Mouse (Mus musculus): ENCODE data around the gene Ano3. TPM values are rescaled to one million over a fixed set of nuclear protein-coding genes. Genes with fewer than 3 reads are reported as not detected.

The Ano3 gene
- polyA plus RNA-seq, 1 experiment, result not detected

- TF ChIP-seq CTCF (IDR thresholded peaks at IDR 0.05; ENCODE audit: extremely low read depth, insufficient read length, insufficient replicate concordance, low read depth, low read length) (no peak), POLR2A (IDR thresholded peaks at IDR 0.05; ENCODE audit: low read depth, low read length) (no peak)
Observed at GRCm38 (mm10) chr2:110740493-110740892, 210.2 kb downstream of the Ano3 start.

DNA sequence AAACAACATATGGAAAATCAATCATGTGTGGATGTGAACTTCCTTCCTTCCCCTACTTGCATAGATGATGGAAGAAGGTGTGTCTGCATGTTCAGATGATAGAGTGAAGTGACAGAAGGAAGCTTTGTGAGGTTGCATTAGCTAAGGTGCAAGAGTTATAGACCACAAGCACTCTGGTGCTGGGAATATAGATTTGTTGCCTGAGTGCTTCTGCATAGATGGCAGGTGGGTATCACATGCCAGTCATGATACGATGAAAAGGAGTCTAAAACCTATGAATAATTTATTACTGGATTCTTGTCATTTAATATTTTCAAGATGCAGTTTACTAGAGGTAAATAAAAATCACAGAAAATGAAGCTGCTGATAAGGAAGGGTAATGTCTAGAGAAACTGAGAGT is 210.9 kb downstream of the Ano3 start:
- no peak overlapping the region for H3K4me3 ChIP-seq (ENCODE audit: low read depth, low read length)
- H3K27ac ChIP-seq (ENCODE audit: insufficient read depth, low read depth, low read length), result no peak overlapping the region
- H3K27me3 ChIP-seq (ENCODE audit: control insufficient read depth, insufficient read depth, low read length), result no peaks in the 10 kb centered on the region
- no peak for TF ChIP-seq POLR2A (IDR thresholded peaks at IDR 0.05; ENCODE audit: low read depth, low read length)
- TF ChIP-seq CTCF (IDR thresholded peaks at IDR 0.05; ENCODE audit: extremely low read depth, insufficient read length, insufficient replicate concordance, low read depth, low read length), result no peak
- no peaks in the 10 kb centered on the region for H3K36me3 ChIP-seq (ENCODE audit: control insufficient read depth, insufficient read depth, low read length)
- WGBS, result 88% methylated on average over 1 of the region's 1 CpGs
- no peaks in the 10 kb centered on the region for H3K4me1 ChIP-seq (ENCODE audit: control insufficient read depth, insufficient read depth, insufficient read length, low read length)

More at GRCm38 (mm10) chr2:110740493-110740892, 210.2 kb downstream of the Ano3 start:
- no peak overlapping the region for H3K4me3 ChIP-seq (ENCODE audit: low read depth, low read length)
- H3K27me3 ChIP-seq (ENCODE audit: control insufficient read depth, insufficient read depth, low read length), result no peaks in the 10 kb centered on the region
- no peaks in the 10 kb centered on the region for H3K36me3 ChIP-seq (ENCODE audit: control insufficient read depth, insufficient read depth, low read length)
- 48% methylated on average over 1 of the region's 1 CpGs for WGBS
- H3K4me1 ChIP-seq (ENCODE audit: control insufficient read depth, insufficient read depth, insufficient read length, low read length), result no peaks in the 10 kb centered on the region
- H3K27ac ChIP-seq (ENCODE audit: insufficient read depth, low read depth, low read length), result no peak overlapping the region

DNA sequence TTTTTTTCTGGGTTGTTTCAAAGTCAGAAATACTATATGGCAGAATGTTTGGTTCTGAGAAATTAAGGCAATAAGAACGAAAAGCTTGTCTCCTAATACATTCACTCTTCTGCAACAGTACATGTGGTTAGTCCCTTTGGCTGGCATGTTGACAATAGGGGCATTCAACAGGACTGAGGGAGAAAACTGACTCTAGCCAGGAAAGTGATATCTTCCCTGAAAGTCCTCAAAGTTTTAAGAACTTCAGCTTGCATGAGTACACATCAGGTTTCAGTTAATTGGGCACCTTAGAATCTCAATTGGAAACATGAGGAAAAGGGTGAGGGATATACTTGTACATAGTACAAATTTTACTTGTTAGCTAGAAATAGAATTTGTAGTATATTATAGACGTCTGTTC is 212.7 kb downstream of the Ano3 start:
- no peaks in the 10 kb centered on the region for H3K36me3 ChIP-seq (ENCODE audit: control insufficient read depth, insufficient read depth, low read length)
- 61% methylated on average over 2 of the region's 2 CpGs for WGBS
- TF ChIP-seq POLR2A (IDR thresholded peaks at IDR 0.05; ENCODE audit: low read depth, low read length) (no peak), CTCF (IDR thresholded peaks at IDR 0.05; ENCODE audit: extremely low read depth, insufficient read length, insufficient replicate concordance, low read depth, low read length) (no peak)
- no peaks in the 10 kb centered on the region for H3K27me3 ChIP-seq (ENCODE audit: control insufficient read depth, insufficient read depth, low read length)
- H3K4me3 ChIP-seq (ENCODE audit: low read depth, low read length), result no peak overlapping the region
- H3K27ac ChIP-seq (ENCODE audit: insufficient read depth, low read depth, low read length), result no peak overlapping the region
- H3K4me1 ChIP-seq (ENCODE audit: control insufficient read depth, insufficient read depth, insufficient read length, low read length), result no peaks in the 10 kb centered on the region

- WGBS, result 64% methylated on average over 4 of the region's 4 CpGs
- Histone ChIP-seq H3K4me3 (ENCODE audit: low read depth, low read length) (no peak overlapping the region), H3K27me3 (ENCODE audit: control insufficient read depth, insufficient read depth, low read length) (no peaks in the 10 kb centered on the region), H3K36me3 (ENCODE audit: control insufficient read depth, insufficient read depth, low read length) (no peaks in the 10 kb centered on the region), H3K27ac (ENCODE audit: insufficient read depth, low read depth, low read length) (no peak overlapping the region), H3K4me1 (ENCODE audit: control insufficient read depth, insufficient read depth, insufficient read length, low read length) (no peaks in the 10 kb centered on the region)
- no peak for TF ChIP-seq POLR2A (IDR thresholded peaks at IDR 0.05; ENCODE audit: low read depth, low read length)
Observed at GRCm38 (mm10) chr2:110737236-110737635, 213.5 kb downstream of the Ano3 start.

- Histone ChIP-seq H3K36me3 (ENCODE audit: control insufficient read depth, insufficient read depth, low read length) (no peaks in the 10 kb centered on the region), H3K4me1 (ENCODE audit: control insufficient read depth, insufficient read depth, insufficient read length, low read length) (no peaks in the 10 kb centered on the region), H3K27me3 (ENCODE audit: control insufficient read depth, insufficient read depth, low read length) (no peaks in the 10 kb centered on the region)
Observed at GRCm38 (mm10) chr2:110726106-110726505, 224.6 kb downstream of the Ano3 start.

DNA sequence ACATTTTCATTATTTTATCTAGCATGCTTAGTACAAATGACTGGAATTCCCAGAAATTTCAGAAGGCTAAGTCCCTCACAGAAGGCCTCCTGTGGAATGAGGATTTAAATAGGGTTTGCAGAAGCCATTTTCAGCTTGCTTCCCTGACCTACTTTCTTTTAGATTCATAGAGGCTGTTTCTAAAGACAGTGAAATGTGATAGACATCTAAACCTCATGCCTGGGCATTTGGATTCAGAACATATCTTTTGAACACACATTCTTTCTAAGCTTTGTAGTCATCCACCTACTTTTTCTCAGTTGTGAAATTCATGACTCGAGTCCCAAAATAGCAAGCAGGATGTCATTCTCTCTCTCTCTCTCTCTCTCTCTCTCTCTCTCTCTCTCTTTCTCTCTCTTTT is 228.5 kb downstream of the Ano3 start:
- H3K4me3 ChIP-seq (ENCODE audit: low read depth, low read length), result no peak overlapping the region
- no peaks in the 10 kb centered on the region for H3K36me3 ChIP-seq (ENCODE audit: control insufficient read depth, insufficient read depth, low read length)
- TF ChIP-seq POLR2A (IDR thresholded peaks at IDR 0.05; ENCODE audit: low read depth, low read length) (no peak), CTCF (IDR thresholded peaks at IDR 0.05; ENCODE audit: extremely low read depth, insufficient read length, insufficient replicate concordance, low read depth, low read length) (no peak)
- no peak overlapping the region for H3K27ac ChIP-seq (ENCODE audit: insufficient read depth, low read depth, low read length)
- no peaks in the 10 kb centered on the region for H3K27me3 ChIP-seq (ENCODE audit: control insufficient read depth, insufficient read depth, low read length)
- 77% methylated on average over 1 of the region's 1 CpGs for WGBS
- no peaks in the 10 kb centered on the region for H3K4me1 ChIP-seq (ENCODE audit: control insufficient read depth, insufficient read depth, insufficient read length, low read length)

More at GRCm38 (mm10) chr2:110726106-110726505, 224.6 kb downstream of the Ano3 start:
- H3K4me3 ChIP-seq (ENCODE audit: low read depth, low read length), result no peak overlapping the region
- TF ChIP-seq CTCF (IDR thresholded peaks at IDR 0.05; ENCODE audit: extremely low read depth, insufficient read length, insufficient replicate concordance, low read depth, low read length), result no peak
- TF ChIP-seq POLR2A (IDR thresholded peaks at IDR 0.05; ENCODE audit: low read depth, low read length), result no peak
- no peak overlapping the region for H3K27ac ChIP-seq (ENCODE audit: insufficient read depth, low read depth, low read length)

DNA sequence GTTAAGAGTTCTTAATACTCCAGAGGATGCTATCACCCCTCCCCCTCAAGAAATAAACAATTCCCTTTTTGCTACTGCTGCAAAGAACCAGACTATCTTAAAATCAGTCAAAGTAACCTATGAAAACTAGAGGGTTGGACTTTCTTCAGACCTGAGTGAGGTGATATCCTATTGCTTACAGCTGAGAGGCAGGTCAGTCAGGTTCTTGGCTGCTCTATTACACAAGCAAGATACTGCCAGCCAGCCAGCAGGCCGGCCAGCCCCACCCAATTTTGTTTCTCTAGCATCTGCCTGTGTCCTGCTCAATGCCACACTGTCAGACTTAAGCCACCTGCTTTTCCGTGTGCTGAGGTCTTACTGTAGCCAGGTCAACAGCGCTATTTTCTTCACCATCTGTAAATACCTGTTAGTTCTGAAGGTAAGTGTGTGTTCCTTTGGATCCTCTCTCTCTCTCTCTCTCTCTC is 229.4 kb downstream of the Ano3 start, which contains the start of gene Muc15:
Muc15 (plus strand) TSS at position 51 of the 464 bp plus-strand sequence.
- TF ChIP-seq POLR2A (IDR thresholded peaks at IDR 0.05; ENCODE audit: low read depth, low read length), result no peak
- TF ChIP-seq CTCF (IDR thresholded peaks at IDR 0.05; ENCODE audit: extremely low read depth, insufficient read length, insufficient replicate concordance, low read depth, low read length), result no peak
- H3K4me1 ChIP-seq (ENCODE audit: control insufficient read depth, insufficient read depth, insufficient read length, low read length), result no peaks in the 10 kb centered on the region
- no peak within 1 kb of the TSS for H3K27ac ChIP-seq (ENCODE audit: insufficient read depth, low read depth, low read length)
- H3K36me3 ChIP-seq (ENCODE audit: control insufficient read depth, insufficient read depth, low read length), result no peaks in the 10 kb centered on the region
- no peaks in the 10 kb centered on the region for H3K27me3 ChIP-seq (ENCODE audit: control insufficient read depth, insufficient read depth, low read length)
- WGBS, result 25% methylated on average over 3 of the region's 3 CpGs
- H3K4me3 ChIP-seq (ENCODE audit: low read depth, low read length), result no peak within 1 kb of the TSS

GRCm38 (mm10) chr2:110719051-110719450 is 231.7 kb downstream of the Ano3 start:
- H3K27ac ChIP-seq (ENCODE audit: insufficient read depth, low read depth, low read length), result no peak overlapping the region
- no peaks in the 10 kb centered on the region for H3K27me3 ChIP-seq (ENCODE audit: control insufficient read depth, insufficient read depth, low read length)
- no peaks in the 10 kb centered on the region for H3K36me3 ChIP-seq (ENCODE audit: control insufficient read depth, insufficient read depth, low read length)
- no peak overlapping the region for H3K4me3 ChIP-seq (ENCODE audit: low read depth, low read length)
- no peaks in the 10 kb centered on the region for H3K4me1 ChIP-seq (ENCODE audit: control insufficient read depth, insufficient read depth, insufficient read length, low read length)
- TF ChIP-seq CTCF (IDR thresholded peaks at IDR 0.05; ENCODE audit: extremely low read depth, insufficient read length, insufficient replicate concordance, low read depth, low read length) (no peak), POLR2A (IDR thresholded peaks at IDR 0.05; ENCODE audit: low read depth, low read length) (no peak)
